Comparison of ENCODE assay signal across 8 mouse cellular contexts in the genomic region with DNA sequence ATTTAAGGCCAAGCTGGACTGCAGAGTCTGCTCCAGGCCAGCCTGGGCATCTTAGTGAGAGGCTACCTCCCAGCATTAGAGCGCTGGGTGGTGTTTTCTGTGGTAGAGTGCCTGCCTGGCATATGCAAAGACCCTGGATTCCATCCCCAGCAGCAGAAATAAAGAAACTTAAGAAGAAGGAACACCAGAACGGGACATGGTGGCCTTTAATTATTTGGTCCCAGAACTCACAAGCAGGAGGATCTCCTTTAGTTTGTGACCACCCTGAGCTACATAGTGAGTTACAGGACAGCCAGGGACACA. TPM values are rescaled to one million over a fixed set of nuclear protein-coding genes. Genes with fewer than 3 reads are reported as not detected.
DNase-seq lines count a peak whose midpoint lies in the region; ATAC-seq and TF ChIP-seq lines count a peak whose summit lies in the region.

No protein-coding gene starts in this region.

- no peak for ATAC-seq in forebrain, embryonic 11.5 days (replicated peaks; ENCODE audit: low FRiP score)
- ATAC-seq in liver, embryonic 14.5 days (ENCODE audit: insufficient read depth), result no peak

- peak overlapping the region; percentile 62 for H3ac ChIP-seq in C2C12 (ENCODE audit: control insufficient read depth, insufficient read length, low read depth)

- no peak for TF ChIP-seq EP300 in liver, embryonic 14.5 days (IDR thresholded peaks at IDR 0.05; ENCODE audit: low read depth)

- WGBS in forebrain, embryonic 11.5 days, result 21% methylated on average over 2 of the region's 2 CpGs
- WGBS in liver, embryonic 14.5 days (ENCODE audit: insufficient replicate concordance), result 38% methylated on average over 2 of the region's 2 CpGs

- H3K9me3 ChIP-seq in forebrain, embryonic 11.5 days (ENCODE audit: control insufficient read depth, low read length), result no peaks in the 10 kb centered on the region
- H3K9me3 ChIP-seq in liver, embryonic 14.5 days (ENCODE audit: control insufficient read depth, low read length), result no peaks in the 10 kb centered on the region

- peaks cover 10% of the 10 kb centered on the region for H3K4me1 ChIP-seq in forebrain, embryonic 11.5 days (replicated peaks; ENCODE audit: control insufficient read depth, insufficient read depth, low read length)
- peaks cover 6 to 20% of the 10 kb centered on the region in 2 experiments for H3K4me1 ChIP-seq in liver, embryonic 14.5 days (replicated peaks; ENCODE audit: control insufficient read depth in 2 of 2, insufficient read depth in 2 of 2, low read length in 1 of 2)

- peak overlapping the region; percentile 40 for H3K4me3 ChIP-seq in C2C12 (ENCODE audit: insufficient read depth, poor library complexity, severe bottlenecking)
- H3K4me3 ChIP-seq in forebrain, embryonic 11.5 days (ENCODE audit: low read depth, low read length), result peak overlapping the region; percentile 56
- H3K4me3 ChIP-seq in liver, embryonic 14.5 days (ENCODE audit: insufficient read depth in 1 of 2, low read depth in 2 of 2, low read length in 2 of 2), result peak overlapping the region; percentile 78 to 90

- H3K36me3 ChIP-seq in C2C12 (ENCODE audit: control insufficient read depth, insufficient read depth), result peaks cover 15% of the 10 kb centered on the region
- no peaks in the 10 kb centered on the region for H3K36me3 ChIP-seq in forebrain, embryonic 11.5 days (ENCODE audit: control insufficient read depth, insufficient read depth, low read length)
- no peaks in the 10 kb centered on the region; the same call in none of the 2 replicates for H3K36me3 ChIP-seq in liver, embryonic 14.5 days (replicated peaks; ENCODE audit: control insufficient read depth, insufficient read depth, low read depth)

- H3K9ac ChIP-seq in forebrain, embryonic 11.5 days (ENCODE audit: low read length), result peak overlapping the region; percentile 60
- H3K9ac ChIP-seq in liver, embryonic 14.5 days (replicated peaks), result peak overlapping the region; percentile 71

- H3K27ac ChIP-seq in forebrain, embryonic 11.5 days (ENCODE audit: low read depth, low read length), result peak overlapping the region; percentile 92; the same call in 1 of the 2 replicates
- H3K27ac ChIP-seq in liver, embryonic 14.5 days, result peak overlapping the region; percentile 85

- no peak for TF ChIP-seq CTCF in C2C12 (IDR thresholded peaks at IDR 0.05; ENCODE audit: control insufficient read depth, insufficient read depth, insufficient read length)
- no peak for TF ChIP-seq CTCF in liver, embryonic 14.5 days (IDR thresholded peaks at IDR 0.05; ENCODE audit: low read depth)

- peaks cover 11% of the 10 kb centered on the region for H3K79me3 ChIP-seq in C2C12 (ENCODE audit: low read depth)

- H3K4me2 ChIP-seq in forebrain, embryonic 11.5 days (ENCODE audit: low read depth, low read length, severe bottlenecking), result peak overlapping the region; percentile 66
- peak overlapping the region; percentile 73 for H3K4me2 ChIP-seq in liver, embryonic 14.5 days (ENCODE audit: low read depth)

- peaks cover 13% of the 10 kb centered on the region for H3K27me3 ChIP-seq in C2C12 (ENCODE audit: control insufficient read depth, insufficient read depth, insufficient read length)
- H3K27me3 ChIP-seq in forebrain, embryonic 11.5 days (ENCODE audit: control insufficient read depth, insufficient read depth, low read length), result no peaks in the 10 kb centered on the region
- no peaks in the 10 kb centered on the region for H3K27me3 ChIP-seq in liver, embryonic 14.5 days (ENCODE audit: control insufficient read depth, insufficient read depth, low read length)

- peak; percentile 20 for DNase-seq in embryo, embryonic 11 days
- DNase-seq in embryo, embryonic 10 days (ENCODE audit: low spot score), result no peak
- DNase-seq in forebrain, embryonic 11.5 days (ENCODE audit: low spot score), result peak; percentile 51
- DNase-seq in liver, embryonic 14.5 days (ENCODE audit: low read depth in 3 of 3, low spot score in 3 of 3), result no peak
- no peak for DNase-seq in thymus, postnatal 14 days
- DNase-seq in thymus, postnatal 36 days, result no peak
- DNase-seq in adrenal gland, postnatal 4 days (ENCODE audit: low spot score in 2 of 2), result no peak

- peaks cover 12% of the 10 kb centered on the region for H3K79me2 ChIP-seq in C2C12 (ENCODE audit: control insufficient read depth, insufficient read depth)

TF ChIP-seq in C2C12, 6 proteins besides CTCF, POLR2A, EP300 and RAD21:
- no peak for TF ChIP-seq MAX (IDR thresholded peaks at IDR 0.05)
- TF ChIP-seq FOSL1 (IDR thresholded peaks at IDR 0.05; ENCODE audit: insufficient read depth, low read length, poor library complexity, severe bottlenecking), result no peak
- TF ChIP-seq MYOD1 (IDR thresholded peaks at IDR 0.05; ENCODE audit: control insufficient read depth, insufficient read length, low read depth), result no peak
- TF ChIP-seq USF1 (IDR thresholded peaks at IDR 0.05; ENCODE audit: low read depth), result no peak
- TF ChIP-seq CEBPB (IDR thresholded peaks at IDR 0.05; ENCODE audit: low read depth), result no peak
- no peak for TF ChIP-seq MYOG (IDR thresholded peaks at IDR 0.05; ENCODE audit: control insufficient read depth, extremely low read depth, insufficient read length)

RNA-seq across cellular contexts. Expression of a gene that starts 0.4 kb away (rescaled TPM):
- 15.1 TPM for polyA plus RNA-seq in C2C12 (2012; fragmentation: generic; extraction: Trizol)
- polyA plus RNA-seq in forebrain, embryonic 11.5 days (2014; fragmentation: Nextera tagmentation; extraction: Ambion mirVana), result 27.4 and 28.2 TPM in 2 replicates
- polyA plus RNA-seq in liver, embryonic 14.5 days (2012; rRNA removed), result 3.2 and 5.1 TPM in 2 replicates
- polyA plus RNA-seq in liver, embryonic 14.5 days (2014; fragmentation: Nextera tagmentation; extraction: Ambion mirVana), result 5.2 and 6.4 TPM in 2 replicates
- total RNA-seq in adrenal gland, postnatal 4 days (2021), result 10 to 100 TPM; 22.7 to 26.9 TPM

RNA-seq across cellular contexts. Expression of a gene that starts 6.1 kb away (rescaled TPM):
- polyA plus RNA-seq in C2C12 (2012; fragmentation: generic; extraction: Trizol), result not detected
- polyA plus RNA-seq in forebrain, embryonic 11.5 days (2014; fragmentation: Nextera tagmentation; extraction: Ambion mirVana), result 2.0 and 2.1 TPM in 2 replicates
- 4.1 and 5.5 TPM in 2 replicates for polyA plus RNA-seq in liver, embryonic 14.5 days (2012; rRNA removed)
- polyA plus RNA-seq in liver, embryonic 14.5 days (2014; fragmentation: Nextera tagmentation; extraction: Ambion mirVana), result 3.0 and 4.5 TPM in 2 replicates
- 1 to 10 TPM; 2.1 to 3.0 TPM for total RNA-seq in adrenal gland, postnatal 4 days (2021)

RNA-seq across cellular contexts. Expression of a gene that starts 9.2 kb away (rescaled TPM):
- 0.68 TPM for polyA plus RNA-seq in C2C12 (2012; fragmentation: generic; extraction: Trizol)
- 5.5 and 8.5 TPM in 2 replicates for polyA plus RNA-seq in forebrain, embryonic 11.5 days (2014; fragmentation: Nextera tagmentation; extraction: Ambion mirVana)
- polyA plus RNA-seq in liver, embryonic 14.5 days (2012; rRNA removed), result 0.44 and 0.76 TPM in 2 replicates
- 2.1 and 2.5 TPM in 2 replicates for polyA plus RNA-seq in liver, embryonic 14.5 days (2014; fragmentation: Nextera tagmentation; extraction: Ambion mirVana)
- 1 to 10 TPM; 7.2 to 8.0 TPM for total RNA-seq in adrenal gland, postnatal 4 days (2021)

RNA-seq across cellular contexts. Expression of a gene that starts 11.7 kb away (rescaled TPM):
- not detected for polyA plus RNA-seq in C2C12 (2012; fragmentation: generic; extraction: Trizol)
- polyA plus RNA-seq in forebrain, embryonic 11.5 days (2014; fragmentation: Nextera tagmentation; extraction: Ambion mirVana), result 65.1 and 77.9 TPM in 2 replicates
- 0.31 and 0.83 TPM in 2 replicates for polyA plus RNA-seq in liver, embryonic 14.5 days (2012; rRNA removed)
- polyA plus RNA-seq in liver, embryonic 14.5 days (2014; fragmentation: Nextera tagmentation; extraction: Ambion mirVana), result not detected in 2 replicates
- 10 to 100 TPM in 1 of 2 experiments, 1 to 10 TPM in 1; 7.3 to 16.9 TPM for total RNA-seq in adrenal gland, postnatal 4 days (2021)

RNA-seq across cellular contexts. Expression of a gene that starts 27.8 kb away (rescaled TPM):
- polyA plus RNA-seq in C2C12 (2012; fragmentation: generic; extraction: Trizol), result 1.2 TPM
- polyA plus RNA-seq in forebrain, embryonic 11.5 days (2014; fragmentation: Nextera tagmentation; extraction: Ambion mirVana), result 61.9 and 71.1 TPM in 2 replicates
- polyA plus RNA-seq in liver, embryonic 14.5 days (2012; rRNA removed), result 0.27 and 0.30 TPM in 2 replicates
- 0.19 and 0.33 TPM in 2 replicates for polyA plus RNA-seq in liver, embryonic 14.5 days (2014; fragmentation: Nextera tagmentation; extraction: Ambion mirVana)
- 1 to 10 TPM; 4.1 to 9.2 TPM for total RNA-seq in adrenal gland, postnatal 4 days (2021)

Comparison
In these comparisons a context has a peak if more than half of its experiments do, and no peak if none do; other contexts are left out.
1. DNase-seq: peak in embryo, embryonic 11 days (single experiment) and forebrain, embryonic 11.5 days (single experiment); none in embryo, embryonic 10 days (single experiment), liver, embryonic 14.5 days (0 of 3), thymus, postnatal 14 days (single experiment), thymus, postnatal 36 days (0 of 2) and adrenal gland, postnatal 4 days (0 of 2).
2. Peak in every context shown above with its lines, with median percentiles within 50 percentile points of each other: H3K4me3 ChIP-seq.